Mouse (Mus musculus) heart, postnatal 4 days (tissue): ENCODE results near the gene Yy1. TPM values are rescaled to one million over a fixed set of nuclear protein-coding genes. Genes with fewer than 3 reads are reported as not detected.

Experiments
- DNase-seq: peaks from one replicate; pipeline ENCODE4 v3.0.0; 2021
- total RNA-seq, 2 experiments: library from RNA; stranded (reverse); gene quantifications; 2 replicates each; pipeline ENCODE4 v1.2.3; 2021

Gene Yy1
- total RNA-seq, 2 experiments from 2014 or later: 39.6 to 40.5 TPM

DNA sequence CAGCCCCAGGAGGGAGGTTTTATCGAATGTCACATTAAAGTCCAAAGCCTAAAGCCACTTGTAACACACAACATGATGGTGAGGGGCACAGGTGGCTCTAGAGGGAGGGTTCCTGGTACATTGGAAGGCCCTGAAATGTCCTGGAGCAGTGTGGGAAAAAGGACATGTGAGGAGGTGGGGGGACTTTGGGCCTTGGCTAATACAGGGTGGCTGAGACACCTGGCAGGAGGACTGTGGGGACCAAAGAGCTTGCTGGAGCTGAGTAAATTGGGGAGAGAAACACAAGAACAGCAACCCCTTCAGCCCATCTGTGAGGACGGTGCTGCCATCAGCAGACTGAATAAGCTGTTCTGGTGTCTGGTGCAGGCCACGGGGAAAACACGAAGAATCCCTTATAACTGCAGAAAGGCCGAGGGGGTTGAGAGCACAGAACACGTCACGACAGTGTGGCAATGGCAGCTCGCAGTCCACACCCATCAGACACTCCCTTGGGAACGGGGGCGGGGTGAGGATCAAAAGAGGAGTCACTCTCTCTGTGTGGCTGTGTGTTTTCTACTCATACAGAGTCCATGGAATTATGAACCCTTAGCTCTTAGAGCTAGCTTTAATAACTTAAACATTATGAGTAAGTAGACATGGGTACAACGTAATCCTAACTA, 24.4 kb upstream of the Yy1 start:
- no peak for DNase-seq

- DNase-seq: no peak
Observed at GRCm38 (mm10) chr12:108780108-108780877, 12.5 kb upstream of the Yy1 start.

GRCm38 (mm10) chr12:108785161-108785560, 7.6 kb upstream of the Yy1 start:
- no peak for DNase-seq

DNA sequence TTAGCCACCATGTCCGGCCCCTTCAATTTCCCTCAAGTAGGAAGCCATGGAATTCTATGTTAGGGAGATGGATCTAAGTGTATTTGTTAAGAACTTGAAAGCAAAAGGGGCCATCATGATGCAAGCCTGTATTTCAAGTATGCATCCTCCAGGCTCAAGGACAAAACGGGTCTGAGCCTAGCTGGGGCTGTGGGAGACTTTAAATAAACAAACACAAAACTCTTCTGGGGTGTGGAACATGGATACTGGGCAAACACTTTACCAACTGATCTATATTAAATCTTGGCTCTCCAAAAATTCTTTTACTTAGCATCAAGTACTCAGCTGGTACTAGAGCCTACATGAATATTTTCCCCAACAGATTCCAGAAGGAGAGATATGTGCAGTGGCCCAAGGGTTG, 5.4 kb upstream of the Yy1 start:
- no peak for DNase-seq

GRCm38 (mm10) chr12:108792152-108792545, 624 bp upstream of the Yy1 start:
- DNase-seq: peak; percentile 89

DNA sequence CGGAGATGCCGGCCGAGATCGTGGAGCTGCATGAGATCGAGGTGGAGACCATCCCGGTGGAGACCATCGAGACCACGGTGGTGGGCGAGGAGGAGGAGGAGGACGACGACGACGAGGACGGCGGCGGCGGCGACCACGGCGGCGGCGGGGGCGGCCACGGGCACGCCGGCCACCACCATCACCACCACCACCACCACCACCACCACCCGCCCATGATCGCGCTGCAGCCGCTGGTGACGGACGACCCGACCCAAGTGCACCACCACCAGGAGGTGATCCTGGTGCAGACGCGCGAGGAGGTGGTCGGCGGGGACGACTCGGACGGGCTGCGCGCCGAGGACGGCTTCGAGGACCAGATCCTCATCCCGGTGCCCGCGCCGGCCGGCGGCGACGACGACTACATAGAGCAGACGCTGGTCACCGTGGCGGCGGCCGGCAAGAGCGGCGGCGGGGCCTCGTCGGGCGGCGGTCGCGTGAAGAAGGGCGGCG, 724 bp downstream of the Yy1 start:
- DNase-seq: peak; percentile 41

DNA sequence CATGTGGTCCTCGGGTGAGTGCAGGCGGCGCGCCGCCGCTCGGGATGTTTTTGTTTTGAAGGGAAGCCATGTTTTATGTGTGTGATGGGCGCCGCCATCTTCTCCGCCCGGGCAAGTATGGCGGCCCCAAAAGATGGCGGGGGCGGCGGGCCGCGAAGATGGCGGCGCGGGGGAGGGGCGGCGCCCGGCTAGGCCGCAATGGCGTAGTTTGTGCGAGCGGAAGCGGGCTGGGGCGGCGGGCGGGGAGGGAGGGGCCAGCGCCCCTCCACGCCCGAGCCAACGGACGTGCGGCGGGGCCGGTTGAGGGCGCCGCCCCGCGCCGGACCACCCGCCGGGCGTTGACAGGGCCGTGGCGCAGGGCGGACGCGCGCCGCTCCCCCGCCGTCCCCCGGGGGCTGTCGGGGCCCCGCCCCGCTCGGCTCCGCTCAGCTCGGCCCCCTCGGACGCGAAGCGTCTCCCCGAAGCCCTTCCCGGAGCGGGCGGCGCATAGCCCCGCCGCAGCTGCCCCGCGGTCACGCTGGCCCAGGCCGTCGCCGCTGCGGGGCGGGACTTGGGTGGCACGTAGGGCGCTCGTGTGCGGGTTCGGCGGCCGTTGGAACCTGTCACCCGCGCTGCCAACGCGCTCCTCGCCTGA, 1.4 kb downstream of the Yy1 start:
- DNase-seq: peak; percentile 86

GRCm38 (mm10) chr12:108794979-108795537, 2.3 kb downstream of the Yy1 start:
- DNase-seq: no peak

- DNase-seq: no peak
Observed at GRCm38 (mm10) chr12:108801613-108802012, 8.8 kb downstream of the Yy1 start.

GRCm38 (mm10) chr12:108804388-108804787, 11.6 kb downstream of the Yy1 start:
- no peak for DNase-seq

GRCm38 (mm10) chr12:108808465-108808864, 15.7 kb downstream of the Yy1 start:
- DNase-seq: no peak

DNA sequence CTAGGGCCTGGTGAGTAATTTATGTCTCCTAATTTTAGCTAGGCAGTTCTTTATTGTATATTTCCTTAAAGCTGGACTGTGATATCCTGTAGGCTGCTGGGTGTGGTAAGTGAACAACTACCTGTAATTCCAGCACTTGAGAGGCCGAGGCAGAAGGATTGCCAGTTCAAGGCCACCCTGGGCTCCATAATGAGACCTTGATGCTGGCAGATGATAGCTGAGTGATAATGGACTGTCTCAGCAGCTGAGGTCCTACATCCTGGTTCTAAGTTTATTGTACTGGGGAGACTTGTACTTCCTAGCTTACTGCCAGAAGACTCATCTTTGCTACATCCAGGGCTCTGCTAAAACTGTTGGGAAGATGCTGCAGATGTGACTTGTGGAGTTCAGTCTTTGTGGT, 17.0 kb downstream of the Yy1 start:
- DNase-seq: no peak

GRCm38 (mm10) chr12:108810309-108810708, 17.5 kb downstream of the Yy1 start:
- no peak for DNase-seq

- DNase-seq: peak; percentile 25
Observed at GRCm38 (mm10) chr12:108811133-108811532, 18.4 kb downstream of the Yy1 start.

DNA sequence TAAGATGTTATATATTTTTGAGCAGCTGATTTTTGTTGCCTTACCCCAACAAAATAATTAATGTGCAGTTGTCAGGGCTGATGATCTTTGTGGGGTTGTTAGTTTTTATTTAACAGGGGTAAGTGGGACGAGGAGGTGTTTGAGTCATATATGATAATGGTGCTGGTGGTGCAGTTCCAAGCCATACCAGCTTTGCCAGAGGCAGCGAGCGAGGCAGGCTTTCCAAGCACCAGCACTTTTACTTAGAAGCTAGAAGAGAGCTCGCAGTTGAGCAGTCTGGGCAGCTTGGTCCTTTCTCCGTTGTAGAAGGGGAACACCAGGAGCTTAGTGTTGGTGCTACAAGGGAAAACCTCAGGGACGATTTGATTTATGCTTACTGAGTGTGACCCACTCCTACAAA, 19.7 kb downstream of the Yy1 start:
- no peak for DNase-seq

GRCm38 (mm10) chr12:108814470-108814869, 21.7 kb downstream of the Yy1 start:
- no peak for DNase-seq

GRCm38 (mm10) chr12:108816569-108816968, 23.8 kb downstream of the Yy1 start:
- DNase-seq: no peak

- DNase-seq: no peak
Observed at GRCm38 (mm10) chr12:108820461-108820860, 27.7 kb downstream of the Yy1 start.

DNA sequence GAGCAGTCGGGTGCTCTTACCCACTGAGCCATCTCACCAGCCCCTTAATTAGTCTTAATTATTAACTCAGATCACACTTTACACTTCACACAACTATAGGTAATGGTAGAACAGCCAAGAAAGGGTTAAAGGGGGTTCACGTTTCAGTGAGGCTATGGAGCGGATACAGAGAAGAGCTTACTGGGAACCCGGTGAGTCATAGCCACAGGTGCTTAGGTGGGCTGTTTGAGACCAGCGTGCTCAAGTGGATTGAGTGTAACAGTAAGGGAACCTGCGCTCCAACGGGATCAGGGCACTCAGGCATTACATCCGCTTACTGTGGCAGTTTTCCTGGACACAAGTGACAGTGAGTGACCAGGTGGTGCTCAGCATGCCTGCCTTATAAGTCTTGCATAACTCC, 30.3 kb downstream of the Yy1 start:
- no peak for DNase-seq

DNA sequence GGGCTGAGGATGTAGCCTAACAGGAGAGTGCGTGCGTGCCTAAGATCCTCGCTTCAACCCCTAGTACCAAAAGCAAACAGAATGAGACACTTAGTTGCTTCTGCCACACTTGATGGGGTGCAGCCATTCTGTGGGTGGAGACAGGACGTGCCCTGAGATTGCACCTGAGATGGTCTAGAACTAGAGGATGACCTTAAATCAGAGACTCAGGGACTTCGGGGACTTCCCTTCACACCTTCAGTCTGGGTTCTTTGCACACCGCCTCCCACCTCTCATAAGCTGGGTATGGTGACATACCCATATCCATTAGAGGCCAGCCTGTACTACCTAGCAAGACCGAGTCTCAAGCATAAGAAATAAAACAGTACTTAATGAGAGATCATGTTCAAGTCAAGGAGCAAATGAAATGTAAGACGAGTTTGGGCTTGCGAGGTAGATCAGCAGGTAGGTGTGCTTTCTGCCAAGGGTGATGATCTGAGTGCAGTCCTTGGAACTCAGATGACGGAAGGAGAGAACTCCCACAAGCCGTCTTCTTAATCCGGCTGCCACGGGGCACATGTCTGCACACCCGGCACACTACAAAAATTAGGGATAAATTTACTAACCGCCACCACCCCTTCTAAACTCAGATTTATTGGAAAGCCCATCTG, 31.6 kb downstream of the Yy1 start:
- no peak for DNase-seq

GRCm38 (mm10) chr12:108825561-108826224, 32.9 kb downstream of the Yy1 start:
- DNase-seq: no peak
